Mouse (Mus musculus) lung, embryonic 15.5 days (tissue): Measurements from ENCODE around the gene Nwd2. TPM values are rescaled to one million over a fixed set of nuclear protein-coding genes. Genes with fewer than 3 reads are reported as not detected.
A peak's percentile ranks its signal among the peaks of the same experiment; 100 is the strongest.

Source experiments
- ATAC-seq: fragments of 200-750 bp; cut with Nextera tagmentation; 2 replicates; pipeline ENCODE4 v1.8.0; 2017; ENCODE audit warnings: moderate number of reproducible peaks, borderline replicate concordance; ENCODE audit not compliant: low FRiP score, low TSS enrichment; ENCODE audit errors: extremely low read depth
- H3K27ac ChIP-seq: fragments of 300-500 bp; sonication (generic); 2 replicates; pipeline ENCODE4 v1.5.1; 2015; ENCODE audit warnings: moderate library complexity, mild to moderate bottlenecking, inconsistent platforms
- H3K27me3 ChIP-seq: fragments of 300-500 bp; sonication (generic); 2 replicates; pipeline ENCODE4 v1.6.1; 2015; ENCODE audit warnings: inconsistent platforms
- H3K36me3 ChIP-seq: fragments of 300-500 bp; sonication (generic); 2 replicates; pipeline ENCODE4 v1.6.1; 2015; ENCODE audit warnings: inconsistent platforms
- H3K4me1 ChIP-seq: fragments of 300-500 bp; sonication (generic); 2 replicates; pipeline ENCODE4 v1.6.1; 2015; ENCODE audit warnings: inconsistent platforms
- H3K4me2 ChIP-seq: fragments of 300-500 bp; sonication (generic); 2 replicates; pipeline ENCODE4 v1.6.1; 2015; ENCODE audit warnings: inconsistent platforms, mild to moderate bottlenecking, moderate library complexity
- H3K4me3 ChIP-seq: fragments of 300-500 bp; sonication (generic); 2 replicates; pipeline ENCODE4 v1.5.1; 2015; ENCODE audit warnings: mild to moderate bottlenecking, inconsistent platforms
- H3K9ac ChIP-seq: fragments of 300-500 bp; sonication (generic); 2 replicates; pipeline ENCODE4 v1.6.1; 2015; ENCODE audit warnings: inconsistent platforms
- H3K9me3 ChIP-seq: fragments of 300-500 bp; sonication (generic); 2 replicates; pipeline ENCODE4 v1.6.1; 2016; ENCODE audit warnings: inconsistent platforms
- WGBS: fragments of 180-500 bp; shearing (Covaris S2); methylation state at CpG from one replicate; pipeline ENCODE4 v1.1.7; 2015; 5-methylcytosine and 5-hydroxymethylcytosine counted together
- polyA plus RNA-seq: library from polyadenylated mRNA; unstranded; fragments of >200 nt; fragmentation: Nextera tagmentation; extraction: Ambion mirVana; gene quantifications from 2 replicates; pipeline ENCODE4 v1.2.1, GENCODE M21; 2015

Nwd2 gene
- polyA plus RNA-seq: 0.08 and 0.09 TPM in 2 replicates

DNA sequence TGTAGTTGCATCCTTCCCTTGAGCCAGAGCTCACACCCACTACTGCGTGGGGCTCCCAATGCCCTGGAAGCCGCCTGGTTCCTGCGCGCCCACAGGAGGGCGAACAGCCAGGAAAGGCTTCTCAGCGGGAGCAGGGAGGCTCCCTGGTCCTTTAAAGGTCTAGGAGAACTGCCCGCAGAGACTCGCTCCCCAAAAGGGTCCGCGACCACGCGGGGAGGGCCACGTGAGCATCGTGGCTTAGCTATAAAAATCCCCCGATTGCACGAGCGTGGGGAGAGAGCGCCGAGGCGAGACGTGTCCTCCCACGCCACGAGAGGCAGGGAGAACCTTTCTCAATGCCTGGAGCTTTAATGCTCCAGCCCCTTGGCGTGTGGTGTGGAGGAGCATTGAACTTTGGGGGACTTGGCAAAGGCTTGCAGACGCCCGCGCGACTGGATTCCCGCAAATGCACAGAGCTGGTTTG, at the start of gene Nwd2:
TSS of gene Nwd2 (plus strand) at position 33 of the 463 bp plus-strand sequence.
- Histone ChIP-seq H3K9ac (peak within 1 kb of the TSS; percentile 3; the same call in 1 of the 2 replicates), H3K27ac (no peak within 1 kb of the TSS), H3K9me3 (no peaks in the 10 kb centered on the region), H3K4me1 (peaks cover 14% of the 10 kb centered on the region), H3K27me3 (peaks cover 51% of the 10 kb centered on the region), H3K4me3 (peak within 1 kb of the TSS; percentile 42), H3K4me2 (peak within 1 kb of the TSS; percentile 90), H3K36me3 (no peaks in the 10 kb centered on the region)
- 1% methylated on average over 29 of the region's 29 CpGs for whole genome bisulfite sequencing
- ATAC-seq: 0 out of 2 replicates have a peak, but pooled peaks have one; percentile 8

DNA sequence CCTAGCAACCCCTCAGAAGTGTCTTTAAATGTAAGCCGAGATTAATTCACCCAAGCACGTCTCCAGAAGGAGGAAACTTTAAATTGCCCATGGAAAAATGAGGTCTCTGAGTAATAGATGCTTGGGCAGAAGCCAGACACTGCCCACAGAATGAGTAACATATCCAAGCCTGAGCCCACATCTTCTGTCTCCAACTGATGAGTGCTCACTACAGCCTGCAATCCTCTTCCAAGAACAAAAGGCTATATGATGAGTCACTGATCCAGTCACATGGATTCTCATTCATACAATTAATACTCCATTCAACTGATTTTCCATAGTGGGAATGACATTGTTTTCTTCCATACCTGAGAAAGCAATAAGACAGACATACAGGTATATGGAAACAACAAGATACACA, 41.5 kb upstream of the Nwd2 start:
- H3K27ac ChIP-seq: no peak overlapping the region
- H3K4me2 ChIP-seq: no peak overlapping the region
- H3K27me3 ChIP-seq: no peaks in the 10 kb centered on the region
- no peaks in the 10 kb centered on the region for H3K9me3 ChIP-seq
- no peaks in the 10 kb centered on the region for H3K36me3 ChIP-seq
- no peaks in the 10 kb centered on the region for H3K4me1 ChIP-seq
- no peak for ATAC-seq
- H3K4me3 ChIP-seq: no peak overlapping the region
- no peak overlapping the region for H3K9ac ChIP-seq
- WGBS: 74% methylated on average over 2 of the region's 2 CpGs

- no peak for ATAC-seq
- WGBS: 49% methylated on average over 3 of the region's 3 CpGs
Measured at GRCm38 (mm10) chr5:63616792-63617668, 31.9 kb upstream of the Nwd2 start.

DNA sequence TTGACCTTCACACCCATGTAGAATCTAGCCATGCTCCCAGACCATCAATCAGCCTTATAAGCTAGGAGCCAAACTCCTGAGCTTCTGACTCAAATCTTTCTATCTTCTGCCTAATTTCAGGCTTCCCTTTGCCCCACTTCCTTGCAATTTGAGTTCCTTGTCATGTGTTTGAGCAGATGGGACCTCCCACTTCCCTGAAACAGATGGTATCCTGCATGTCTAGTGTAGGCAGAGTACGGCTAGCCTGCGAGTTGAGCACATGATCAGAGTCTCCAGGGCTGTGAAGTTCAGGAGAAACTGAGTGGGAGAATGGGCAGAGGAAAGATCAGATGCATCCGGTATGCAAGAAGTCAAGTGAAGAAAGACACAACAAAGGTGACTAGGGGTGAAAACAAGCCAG, 24.8 kb upstream of the Nwd2 start:
- ATAC-seq: no peak
- 79% methylated on average over 3 of the region's 3 CpGs for WGBS
- Histone ChIP-seq H3K27me3 (no peaks in the 10 kb centered on the region), H3K4me1 (no peaks in the 10 kb centered on the region), H3K27ac (no peak overlapping the region), H3K9ac (no peak overlapping the region), H3K4me3 (no peak overlapping the region), H3K4me2 (no peak overlapping the region), H3K9me3 (no peaks in the 10 kb centered on the region), H3K36me3 (no peaks in the 10 kb centered on the region)

More at GRCm38 (mm10) chr5:63616792-63617668, 31.9 kb upstream of the Nwd2 start:
- no peaks in the 10 kb centered on the region for H3K27me3 ChIP-seq
- H3K4me3 ChIP-seq: no peak overlapping the region
- no peaks in the 10 kb centered on the region for H3K36me3 ChIP-seq
- no peaks in the 10 kb centered on the region for H3K4me1 ChIP-seq
- H3K27ac ChIP-seq: no peak overlapping the region
- H3K9me3 ChIP-seq: no peaks in the 10 kb centered on the region
- no peak overlapping the region for H3K4me2 ChIP-seq
- H3K9ac ChIP-seq: no peak overlapping the region

DNA sequence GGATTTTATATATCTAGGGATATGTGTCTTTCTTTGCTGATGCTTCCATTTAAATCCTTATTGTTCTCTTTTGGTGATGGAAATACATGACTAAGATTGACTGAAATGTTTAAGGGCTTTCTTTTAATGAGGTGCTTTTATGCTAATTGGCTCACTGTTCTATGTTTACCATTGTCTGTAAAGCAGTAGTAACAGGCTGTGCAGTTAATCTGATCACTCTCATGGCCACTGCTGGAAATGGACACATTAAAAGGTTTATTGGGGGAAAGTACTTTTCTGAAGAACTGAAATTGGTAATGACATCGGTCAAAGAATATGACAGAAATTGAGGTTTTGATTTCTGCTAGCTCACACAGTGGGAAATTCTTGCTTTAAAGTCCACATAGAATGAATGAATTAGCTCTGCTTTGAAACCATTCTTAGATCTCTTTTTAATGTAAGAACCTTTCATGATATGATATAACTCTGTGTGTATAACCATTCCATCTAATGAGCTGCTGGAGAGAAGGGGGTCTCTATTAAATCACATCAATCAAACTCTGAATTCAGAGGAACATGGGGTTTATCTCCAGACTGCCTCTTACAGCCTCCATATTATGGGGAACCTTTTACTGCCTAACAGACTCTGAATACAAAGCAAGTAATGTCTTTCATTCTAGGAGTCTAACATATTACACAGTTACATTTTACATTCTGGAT, 20.9 kb upstream of the Nwd2 start:
- Histone ChIP-seq H3K27me3 (no peaks in the 10 kb centered on the region), H3K9ac (no peak overlapping the region), H3K4me2 (no peak overlapping the region), H3K36me3 (no peaks in the 10 kb centered on the region), H3K4me1 (no peaks in the 10 kb centered on the region), H3K27ac (no peak overlapping the region), H3K9me3 (no peaks in the 10 kb centered on the region), H3K4me3 (no peak overlapping the region)
- ATAC-seq: no peak
- 87% methylated on average over 1 of the region's 1 CpGs for WGBS

DNA sequence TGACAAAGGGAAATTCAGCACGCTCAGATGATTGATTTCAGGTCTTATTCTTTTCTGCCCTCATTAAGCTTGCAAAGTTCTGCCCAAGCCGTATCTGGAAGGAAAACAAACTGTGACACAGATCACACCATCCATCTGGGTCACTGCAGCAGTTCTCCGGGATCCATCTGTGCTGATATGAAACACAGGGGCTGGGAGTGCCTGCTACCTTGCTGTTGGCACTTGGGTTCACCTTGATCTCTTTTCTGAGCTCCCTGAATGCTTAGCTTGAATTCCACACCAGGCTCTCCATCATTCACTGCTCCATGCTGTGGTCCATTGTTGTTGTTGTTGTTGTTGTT, 20.4 kb upstream of the Nwd2 start:
- 41% methylated on average over 3 of the region's 3 CpGs for WGBS

GRCm38 (mm10) chr5:63634636-63635035, 14.3 kb upstream of the Nwd2 start:
- 26% methylated on average over 2 of the region's 2 CpGs for WGBS
- H3K27ac ChIP-seq: no peak overlapping the region
- ATAC-seq: peak; percentile 67; the same call in 1 of the 2 replicates
- no peaks in the 10 kb centered on the region for H3K27me3 ChIP-seq
- H3K9ac ChIP-seq: no peak overlapping the region
- H3K9me3 ChIP-seq: no peaks in the 10 kb centered on the region
- no peak overlapping the region for H3K4me2 ChIP-seq
- no peak overlapping the region for H3K4me3 ChIP-seq
- H3K4me1 ChIP-seq: no peaks in the 10 kb centered on the region
- H3K36me3 ChIP-seq: no peaks in the 10 kb centered on the region

More for the DNA sequence above, 20.4 kb upstream of the Nwd2 start:
- no peak overlapping the region for H3K27ac ChIP-seq
- H3K36me3 ChIP-seq: no peaks in the 10 kb centered on the region
- no peak overlapping the region for H3K4me3 ChIP-seq
- no peaks in the 10 kb centered on the region for H3K4me1 ChIP-seq
- H3K9ac ChIP-seq: no peak overlapping the region
- H3K27me3 ChIP-seq: no peaks in the 10 kb centered on the region
- ATAC-seq: no peak
- H3K4me2 ChIP-seq: no peak overlapping the region
- H3K9me3 ChIP-seq: no peaks in the 10 kb centered on the region

- Histone ChIP-seq H3K4me3 (no peak overlapping the region), H3K27ac (no peak overlapping the region), H3K4me1 (peaks cover 14% of the 10 kb centered on the region), H3K36me3 (no peaks in the 10 kb centered on the region), H3K9ac (no peak overlapping the region), H3K4me2 (no peak overlapping the region), H3K9me3 (no peaks in the 10 kb centered on the region), H3K27me3 (peaks cover 51% of the 10 kb centered on the region)
- WGBS: 23% methylated on average over 2 of the region's 2 CpGs
- ATAC-seq: peak; percentile 55; the same call in 1 of the 2 replicates
Measured at GRCm38 (mm10) chr5:63648187-63648586, 715 bp upstream of the Nwd2 start.

- Histone ChIP-seq H3K27ac (no peak overlapping the region), H3K36me3 (no peaks in the 10 kb centered on the region), H3K9me3 (no peaks in the 10 kb centered on the region), H3K27me3 (peaks cover 51% of the 10 kb centered on the region), H3K9ac (peak overlapping the region; percentile 3; the same call in 1 of the 2 replicates), H3K4me3 (peak overlapping the region; percentile 42), H3K4me1 (peaks cover 14% of the 10 kb centered on the region), H3K4me2 (peak overlapping the region; percentile 90)
- ATAC-seq: peak; percentile 39; the same call in 1 of the 2 replicates
- under 1% methylated on average over 77 of the region's 83 CpGs for WGBS
Measured at GRCm38 (mm10) chr5:63649533-63650464, 897 bp downstream of the Nwd2 start.

DNA sequence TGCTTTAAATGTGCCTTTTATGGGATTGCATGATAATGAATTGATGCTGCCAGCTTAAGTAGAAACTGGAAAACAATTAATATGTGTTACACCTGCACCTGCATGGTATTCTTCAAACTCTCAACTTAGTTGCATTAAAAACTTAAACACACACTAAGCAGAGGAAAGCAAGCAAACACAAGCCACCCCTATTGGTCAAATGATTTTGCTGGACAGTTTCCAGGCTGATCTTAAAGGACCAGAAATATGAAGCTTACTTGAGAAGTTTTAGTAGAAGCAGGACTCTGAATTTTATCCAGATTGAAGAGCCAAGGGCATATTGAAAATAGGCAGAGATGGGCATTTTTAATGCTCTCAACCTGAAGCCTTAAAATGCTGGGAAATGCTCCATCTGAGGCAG, 2.9 kb downstream of the Nwd2 start:
- Histone ChIP-seq H3K9me3 (no peaks in the 10 kb centered on the region), H3K4me1 (peaks cover 14% of the 10 kb centered on the region), H3K4me2 (no peak overlapping the region), H3K9ac (no peak overlapping the region), H3K27me3 (peaks cover 51% of the 10 kb centered on the region), H3K27ac (no peak overlapping the region), H3K36me3 (no peaks in the 10 kb centered on the region), H3K4me3 (no peak overlapping the region)
- ATAC-seq: no peak

- no peaks in the 10 kb centered on the region for H3K36me3 ChIP-seq
- peaks cover 46% of the 10 kb centered on the region for H3K27me3 ChIP-seq
- no peak overlapping the region for H3K27ac ChIP-seq
- H3K4me1 ChIP-seq: peaks cover 14% of the 10 kb centered on the region
- ATAC-seq: no peak
- 73% methylated on average over 2 of the region's 2 CpGs for WGBS
- no peak overlapping the region for H3K4me3 ChIP-seq
- no peak overlapping the region for H3K4me2 ChIP-seq
- no peaks in the 10 kb centered on the region for H3K9me3 ChIP-seq
- H3K9ac ChIP-seq: no peak overlapping the region
Measured at GRCm38 (mm10) chr5:63652705-63653104, 3.8 kb downstream of the Nwd2 start.
